Mouse (Mus musculus) heart, postnatal 0 days (tissue): ENCODE results near the gene Gm19402. TPM values are rescaled to one million over a fixed set of nuclear protein-coding genes. Genes with fewer than 3 reads are reported as not detected.
"Not testable (repeated sequence)": the region's sequence is repeated elsewhere in the genome, so short reads cannot be mapped to it uniquely, and the experiment has no call there.

Experiments used
- ATAC-seq: fragments of 200-750 bp; cut with Nextera tagmentation; 2 replicates; pipeline ENCODE4 v1.8.0; 2017; ENCODE audit warnings: low read depth, moderate number of reproducible peaks, moderate library complexity; ENCODE audit not compliant: insufficient read depth
- DNase-seq: peaks from one replicate; pipeline ENCODE4 v3.0.0-alpha.2; 2016; ENCODE audit warnings: low spot score
- H3K27ac ChIP-seq: fragments of 300-500 bp; sonication (generic); 2 replicates; pipeline ENCODE4 v1.5.1; 2014; ENCODE audit warnings: low read depth, mild to moderate bottlenecking
- H3K27me3 ChIP-seq: fragments of 300-500 bp; sonication (generic); 2 replicates; pipeline ENCODE4 v1.6.1; 2014; ENCODE audit warnings: low read length, mixed read lengths; ENCODE audit not compliant: control insufficient read depth, insufficient read depth
- H3K36me3 ChIP-seq: fragments of 300-500 bp; sonication (generic); replicated peaks from 2 replicates; pipeline ENCODE4 v1.6.1; 2014; ENCODE audit warnings: low read length, mixed read lengths; ENCODE audit not compliant: control insufficient read depth, insufficient read depth
- H3K4me1 ChIP-seq: fragments of 300-500 bp; sonication (generic); 2 replicates; pipeline ENCODE4 v1.6.1; 2014; ENCODE audit warnings: antibody characterized with exemption; ENCODE audit not compliant: control insufficient read depth, insufficient read depth
- H3K4me2 ChIP-seq: fragments of 300-500 bp; sonication (generic); 2 replicates; pipeline ENCODE4 v1.6.1; 2014; ENCODE audit warnings: low read depth, mild to moderate bottlenecking, low read length, moderate library complexity
- H3K4me3 ChIP-seq: fragments of 300-500 bp; sonication (generic); 2 replicates; pipeline ENCODE4 v1.5.1; 2014; ENCODE audit warnings: low read depth, low read length
- H3K9ac ChIP-seq: fragments of 300-500 bp; sonication (generic); replicated peaks from 2 replicates; pipeline ENCODE4 v1.6.1; 2014; ENCODE audit warnings: low read depth, low read length, mixed read lengths
- H3K9me3 ChIP-seq: fragments of 300-500 bp; sonication (generic); replicated peaks from 2 replicates; pipeline ENCODE4 v1.6.1; 2016; ENCODE audit warnings: low read length; ENCODE audit not compliant: control insufficient read depth
- CTCF ChIP-seq: IDR thresholded peaks from 2 replicates; pipeline ENCODE4 v1.5.1; 2016; ENCODE audit warnings: antibody characterized with exemption, control low read depth, low read depth
- EP300 ChIP-seq: IDR thresholded peaks from 2 replicates; pipeline ENCODE4 v1.6.1; 2016; ENCODE audit warnings: antibody characterized with exemption, low read depth
- WGBS: fragments of 180-500 bp; shearing (Covaris S2); extraction: QIAGEN DNeasy Blood & Tissue Kit; methylation state at CpG from one replicate; pipeline ENCODE4 v1.1.7; 2014; 5-methylcytosine and 5-hydroxymethylcytosine counted together
- polyA plus RNA-seq: library from polyadenylated mRNA; unstranded; fragments of >200 nt; fragmentation: Nextera tagmentation; extraction: Ambion mirVana; gene quantifications from 2 replicates; pipeline ENCODE4 v1.2.1, GENCODE M21; 2015
- total RNA-seq: library from RNA; depleted of rRNA; stranded (reverse); fragments of >200 nt; gene quantifications from 2 replicates; pipeline ENCODE4 v1.2.3, GENCODE M21; 2014; ENCODE audit warnings: low replicate concordance; rRNA removed

The Gm19402 gene
- total RNA-seq (not detected in 2 replicates), polyA plus RNA-seq (not detected in 2 replicates)

GRCm38 (mm10) chr10:77690356-77690807 is at the start of gene Gm19402:
Gene Gm19402 (minus strand): TSS chr10:77690757.
- not testable (repeated sequence) for H3K4me3 ChIP-seq, ATAC-seq, H3K27ac ChIP-seq, DNase-seq, H3K36me3 ChIP-seq, H3K4me2 ChIP-seq, H3K4me1 ChIP-seq, H3K9me3 ChIP-seq, H3K9ac ChIP-seq
- peaks cover 37% of the 10 kb centered on the region for H3K27me3 ChIP-seq
- 74% methylated on average over 3 of the region's 3 CpGs for WGBS

DNA sequence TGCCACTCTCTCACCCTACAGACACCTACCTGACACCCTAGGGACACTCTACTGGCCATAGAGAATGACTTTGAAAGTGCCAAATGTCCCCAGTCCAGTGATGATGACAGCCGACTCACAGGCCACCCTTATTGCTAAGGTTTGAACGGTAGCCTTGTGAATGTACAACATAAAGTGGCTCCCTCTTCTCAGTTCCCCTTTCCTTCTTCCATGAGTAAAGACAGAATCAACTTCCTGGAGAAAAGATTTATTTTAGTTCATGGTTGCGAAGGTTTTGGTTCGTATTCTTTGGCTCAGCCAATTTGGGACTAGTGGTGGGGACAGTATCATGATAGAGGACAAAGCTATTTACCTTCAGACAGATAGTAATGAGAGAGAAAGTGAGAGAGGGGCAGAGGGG is 48.4 kb upstream of the Gm19402 start:
- no peaks in the 10 kb centered on the region for H3K27me3 ChIP-seq
- no peak overlapping the region for H3K4me3 ChIP-seq
- ATAC-seq (no peak), DNase-seq (no peak)
- TF ChIP-seq CTCF (no peak), EP300 (no peak)
- H3K9ac ChIP-seq = no peak overlapping the region
- no peak overlapping the region for H3K4me2 ChIP-seq
- H3K4me1 ChIP-seq = no peaks in the 10 kb centered on the region
- no peak overlapping the region for H3K27ac ChIP-seq
- H3K9me3 ChIP-seq = no peaks in the 10 kb centered on the region; the same call in 1 of the 2 replicates
- no peaks in the 10 kb centered on the region for H3K36me3 ChIP-seq
- WGBS = 76% methylated on average over 4 of the region's 4 CpGs

- H3K27ac ChIP-seq = no peak overlapping the region
- no peak overlapping the region for H3K4me2 ChIP-seq
- H3K4me3 ChIP-seq = no peak overlapping the region
- ATAC-seq (no peak), DNase-seq (no peak)
- H3K9me3 ChIP-seq = no peaks in the 10 kb centered on the region; the same call in 1 of the 2 replicates
- H3K36me3 ChIP-seq = no peaks in the 10 kb centered on the region
- TF ChIP-seq CTCF (no peak), EP300 (no peak)
- no peaks in the 10 kb centered on the region for H3K27me3 ChIP-seq
- H3K9ac ChIP-seq = no peak overlapping the region
- H3K4me1 ChIP-seq = no peaks in the 10 kb centered on the region
- 86% methylated on average over 1 of the region's 1 CpGs for WGBS
These were observed 45.4 kb upstream of the Gm19402 start for GRCm38 (mm10) chr10:77735928-77736327.

DNA sequence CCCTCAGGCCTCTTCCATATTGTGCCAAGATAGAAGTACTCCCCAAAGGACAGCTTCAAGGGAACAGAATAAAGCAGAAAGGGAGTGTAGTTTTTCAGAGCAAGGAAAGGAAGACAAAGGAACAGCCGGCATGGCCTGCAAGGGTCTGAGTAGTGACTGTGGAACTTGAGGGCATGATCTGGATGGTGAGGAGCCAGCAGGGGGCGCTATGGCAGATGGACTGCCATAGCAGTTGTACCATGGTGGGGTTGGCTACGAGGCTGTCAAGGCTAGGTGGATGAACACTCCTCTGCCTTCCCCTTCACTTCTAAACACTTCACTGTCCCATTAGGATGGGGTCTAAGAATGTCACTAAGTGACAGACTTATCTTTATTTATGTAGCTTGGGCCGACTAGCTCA is 38.7 kb upstream of the Gm19402 start:
- 49% methylated on average over 4 of the region's 4 CpGs for WGBS
- TF ChIP-seq EP300 = no peak
- TF ChIP-seq CTCF = no peak; the same call in 1 of the 2 replicates
- Histone ChIP-seq H3K36me3 (no peaks in the 10 kb centered on the region), H3K4me3 (no peak overlapping the region), H3K27ac (no peak overlapping the region), H3K27me3 (no peaks in the 10 kb centered on the region), H3K4me2 (no peak overlapping the region), H3K4me1 (no peaks in the 10 kb centered on the region), H3K9me3 (no peaks in the 10 kb centered on the region), H3K9ac (no peak overlapping the region)
- DNase-seq = no peak
- no peak for ATAC-seq

DNA sequence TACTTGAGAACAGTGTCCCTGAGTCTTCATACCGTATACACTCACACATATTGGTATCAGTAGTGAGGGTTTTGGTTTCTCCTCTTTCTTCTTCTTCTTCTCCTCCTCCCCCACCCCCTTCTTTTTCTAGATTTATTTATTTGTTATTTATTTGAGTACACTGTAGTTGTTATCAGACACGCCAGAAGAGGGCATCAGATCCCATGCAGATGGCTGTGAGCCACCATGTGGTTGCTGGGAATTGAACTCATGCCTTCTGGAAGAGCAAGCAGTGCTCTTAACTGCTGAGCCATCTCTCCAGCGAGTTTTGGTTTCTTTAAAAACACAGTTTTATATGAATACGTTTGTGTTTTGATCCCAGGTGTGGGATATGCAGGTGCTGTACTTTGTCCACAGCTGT is 37.7 kb upstream of the Gm19402 start:
- 59% methylated on average over 4 of the region's 4 CpGs for WGBS

DNA sequence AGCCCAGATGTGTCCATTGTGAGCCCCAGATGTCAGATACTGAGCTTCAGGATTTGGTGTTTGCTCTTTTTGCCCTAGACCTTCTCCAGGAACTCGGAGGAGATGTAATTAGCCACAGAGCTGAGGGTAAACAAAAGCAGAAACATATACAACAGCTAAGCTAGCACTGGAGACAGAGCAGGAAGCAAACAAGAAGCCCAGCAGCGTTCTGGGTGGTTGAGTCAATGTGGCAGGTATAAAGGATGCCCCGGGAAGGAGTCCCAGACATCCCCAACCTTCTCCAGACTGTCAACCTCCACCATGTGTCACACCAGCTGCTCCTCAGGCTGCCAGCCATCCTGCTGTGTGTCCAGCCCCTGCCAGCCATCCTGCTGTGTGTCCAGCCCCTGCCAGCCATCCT is 35.6 kb upstream of the Gm19402 start, which contains the start of gene Gm10100:
TSS of gene Gm10100 (plus strand) at position 301 of the 400 bp plus-strand sequence.
- WGBS = 30% methylated on average over 3 of the region's 3 CpGs
- H3K27me3 ChIP-seq = no peaks in the 10 kb centered on the region
- H3K9me3 ChIP-seq = no peaks in the 10 kb centered on the region
- no peak for DNase-seq
- TF ChIP-seq EP300 = no peak
- TF ChIP-seq CTCF = no peak
- no peak for ATAC-seq
- H3K4me2 ChIP-seq = no peak within 1 kb of the TSS
- no peak within 1 kb of the TSS for H3K27ac ChIP-seq
- no peaks in the 10 kb centered on the region for H3K4me1 ChIP-seq
- no peak within 1 kb of the TSS for H3K4me3 ChIP-seq
- H3K9ac ChIP-seq = no peak within 1 kb of the TSS
- H3K36me3 ChIP-seq = no peaks in the 10 kb centered on the region

More for the DNA sequence above, 37.7 kb upstream of the Gm19402 start:
- H3K4me1 ChIP-seq = no peaks in the 10 kb centered on the region
- no peak overlapping the region for H3K4me3 ChIP-seq
- TF ChIP-seq EP300 = no peak
- no peak for TF ChIP-seq CTCF
- ATAC-seq (no peak), DNase-seq (no peak)
- no peaks in the 10 kb centered on the region for H3K27me3 ChIP-seq
- no peaks in the 10 kb centered on the region for H3K36me3 ChIP-seq
- H3K4me2 ChIP-seq = no peak overlapping the region
- no peaks in the 10 kb centered on the region for H3K9me3 ChIP-seq
- H3K9ac ChIP-seq = no peak overlapping the region
- no peak overlapping the region for H3K27ac ChIP-seq
